Mouse (Mus musculus) kidney, postnatal 0 days (tissue): Measurements from ENCODE around the gene Nanp. TPM values are rescaled to one million over a fixed set of nuclear protein-coding genes. Genes with fewer than 3 reads are reported as not detected.

ENCODE experiments used
- ATAC-seq: fragments of 200-750 bp; cut with Nextera tagmentation; replicated peaks from 2 replicates; pipeline ENCODE4 v1.8.0; 2017; ENCODE audit warnings: low read depth, moderate number of reproducible peaks, moderate TSS enrichment, moderate library complexity; ENCODE audit not compliant: low FRiP score
- DNase-seq: peaks from one replicate; pipeline ENCODE4 v3.0.0-alpha.2; 2016; ENCODE audit warnings: low spot score
- H3K27ac ChIP-seq: fragments of 300-500 bp; sonication (generic); 2 replicates; pipeline ENCODE4 v1.5.1; 2014; ENCODE audit warnings: mild to moderate bottlenecking
- H3K27me3 ChIP-seq: fragments of 300-500 bp; sonication (generic); 2 replicates; pipeline ENCODE4 v1.6.1; 2014; ENCODE audit warnings: low read length, mixed read lengths; ENCODE audit not compliant: insufficient read depth
- H3K36me3 ChIP-seq: fragments of 300-500 bp; sonication (generic); 2 replicates; pipeline ENCODE4 v1.6.1; 2014; ENCODE audit warnings: low read length, mixed read lengths; ENCODE audit not compliant: insufficient read depth
- H3K4me1 ChIP-seq: fragments of 300-500 bp; sonication (generic); replicated peaks from 2 replicates; pipeline ENCODE4 v1.6.1; 2014; ENCODE audit warnings: antibody characterized with exemption, low read length, mixed read lengths; ENCODE audit not compliant: insufficient read depth
- H3K4me2 ChIP-seq: fragments of 300-500 bp; sonication (generic); 2 replicates; pipeline ENCODE4 v1.6.1; 2014; ENCODE audit warnings: mild to moderate bottlenecking, low read length, moderate library complexity, mixed read lengths
- H3K4me3 ChIP-seq: fragments of 300-500 bp; sonication (generic); replicated peaks from 2 replicates; pipeline ENCODE4 v1.5.1; 2014; ENCODE audit warnings: low read depth, low read length
- H3K9ac ChIP-seq: fragments of 300-500 bp; sonication (generic); 2 replicates; pipeline ENCODE4 v1.6.1; 2014; ENCODE audit warnings: low read depth, low read length
- H3K9me3 ChIP-seq: fragments of 300-500 bp; sonication (generic); replicated peaks from 2 replicates; pipeline ENCODE4 v1.6.1; 2016; ENCODE audit warnings: low read length, inconsistent platforms, mixed read lengths
- CTCF ChIP-seq: IDR thresholded peaks from 2 replicates; pipeline ENCODE4 v1.5.1; 2016; ENCODE audit warnings: antibody characterized with exemption, low read depth, mild to moderate bottlenecking, moderate library complexity
- WGBS: fragments of 180-500 bp; shearing (Covaris S2); extraction: QIAGEN DNeasy Blood & Tissue Kit; methylation state at CpG from one replicate; pipeline ENCODE4 v1.1.7; 2014; 5-methylcytosine and 5-hydroxymethylcytosine counted together
- polyA plus RNA-seq: library from polyadenylated mRNA; unstranded; fragments of >200 nt; fragmentation: Nextera tagmentation; extraction: Ambion mirVana; gene quantifications from 2 replicates; pipeline ENCODE4 v1.2.1, GENCODE M21; 2015

The Nanp gene
- polyA plus RNA-seq, 1 experiment from 2014 or later: 48.1 TPM

GRCm38 (mm10) chr2:150990506-150990905 is 48.7 kb downstream of the Nanp start:
- no peaks in the 10 kb centered on the region for H3K36me3 ChIP-seq
- H3K27me3 ChIP-seq: no peaks in the 10 kb centered on the region
- H3K9ac ChIP-seq: no peak overlapping the region
- H3K9me3 ChIP-seq: no peaks in the 10 kb centered on the region
- no peaks in the 10 kb centered on the region for H3K4me1 ChIP-seq
- no peak overlapping the region for H3K4me3 ChIP-seq
- ATAC-seq (no peak), DNase-seq (no peak)
- H3K4me2 ChIP-seq: no peak overlapping the region
- TF ChIP-seq CTCF: no peak
- 76% methylated on average over 2 of the region's 2 CpGs for WGBS
- H3K27ac ChIP-seq: no peak overlapping the region

DNA sequence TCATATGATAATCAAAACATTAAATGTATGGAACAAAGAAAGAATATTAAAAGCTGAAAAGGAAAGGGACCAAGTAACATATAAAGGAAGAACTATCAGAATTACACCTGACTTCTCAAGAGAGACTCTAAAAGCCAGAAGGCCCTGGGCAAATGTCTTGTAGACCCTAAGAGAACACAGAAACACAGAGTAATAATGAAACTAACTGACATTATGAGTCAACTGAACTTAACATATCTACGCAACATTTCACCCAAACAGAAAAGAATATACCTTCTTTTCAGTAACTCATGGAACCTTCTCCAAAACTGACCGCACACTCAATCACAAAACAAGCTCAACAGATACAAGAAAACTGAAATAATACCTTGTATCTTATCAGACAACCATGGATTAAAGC is 53.8 kb downstream of the Nanp start:
- Histone ChIP-seq H3K36me3 (no peaks in the 10 kb centered on the region), H3K4me1 (no peaks in the 10 kb centered on the region), H3K4me3 (no peak overlapping the region), H3K27me3 (no peaks in the 10 kb centered on the region), H3K27ac (no peak overlapping the region), H3K9me3 (no peaks in the 10 kb centered on the region), H3K4me2 (no peak overlapping the region), H3K9ac (no peak overlapping the region)
- ATAC-seq (no peak), DNase-seq (no peak)
- WGBS: 94% methylated on average over 2 of the region's 2 CpGs
- no peak for TF ChIP-seq CTCF

- H3K9me3 ChIP-seq: no peaks in the 10 kb centered on the region
- no peak overlapping the region for H3K4me3 ChIP-seq
- H3K27ac ChIP-seq: no peak overlapping the region
- no peaks in the 10 kb centered on the region for H3K36me3 ChIP-seq
- ATAC-seq (no peak), DNase-seq (no peak)
- no peaks in the 10 kb centered on the region for H3K27me3 ChIP-seq
- no peak overlapping the region for H3K9ac ChIP-seq
- TF ChIP-seq CTCF: no peak
- no peaks in the 10 kb centered on the region for H3K4me1 ChIP-seq
- no peak overlapping the region for H3K4me2 ChIP-seq
Measured at GRCm38 (mm10) chr2:150982051-150982450, 57.1 kb downstream of the Nanp start.

DNA sequence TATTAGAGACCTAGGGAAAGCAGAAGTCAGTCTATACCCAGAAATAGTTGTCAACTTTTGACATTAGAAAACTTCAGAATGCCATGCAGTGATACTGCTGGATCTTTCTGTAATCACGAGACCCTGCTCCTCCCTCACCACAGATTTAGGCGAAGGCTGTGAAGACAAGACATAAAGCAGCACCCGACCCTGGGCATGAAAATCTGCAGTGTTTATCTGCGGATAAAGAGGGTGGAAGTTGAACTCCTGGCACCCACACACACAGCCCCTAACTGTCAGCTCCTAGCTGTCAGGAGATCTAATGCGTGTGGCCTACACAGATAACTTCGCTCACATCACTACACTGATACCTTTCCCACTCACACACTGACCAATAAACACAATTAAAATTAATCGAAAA is 57.7 kb downstream of the Nanp start:
- Histone ChIP-seq H3K36me3 (no peaks in the 10 kb centered on the region), H3K27ac (no peak overlapping the region), H3K9ac (no peak overlapping the region), H3K4me3 (no peak overlapping the region), H3K4me2 (no peak overlapping the region), H3K9me3 (no peaks in the 10 kb centered on the region), H3K4me1 (no peaks in the 10 kb centered on the region), H3K27me3 (no peaks in the 10 kb centered on the region)
- WGBS: 76% methylated on average over 7 of the region's 7 CpGs
- no peak for ATAC-seq
- no peak for DNase-seq
- no peak for TF ChIP-seq CTCF

GRCm38 (mm10) chr2:150979861-150980620 is 59.2 kb downstream of the Nanp start:
- no peak for TF ChIP-seq CTCF
- Histone ChIP-seq H3K36me3 (0 out of 2 replicates have a peak, but pooled peaks cover 6% of the 10 kb centered on the region), H3K27me3 (no peaks in the 10 kb centered on the region), H3K4me2 (no peak overlapping the region), H3K27ac (no peak overlapping the region), H3K9ac (no peak overlapping the region), H3K4me3 (no peak overlapping the region), H3K9me3 (no peaks in the 10 kb centered on the region), H3K4me1 (no peaks in the 10 kb centered on the region)
- ATAC-seq (no peak), DNase-seq (no peak)
- 84% methylated on average over 14 of the region's 14 CpGs for WGBS

Other genes with a start within 250 kb of the Nanp start
- gene Abhd12, start 134.7 kb downstream of the Nanp start, polyA plus RNA-seq: 70.1 and 71.3 TPM in 2 replicates
- gene Gins1, start 134.0 kb downstream of the Nanp start, polyA plus RNA-seq: 26.4 and 30.3 TPM in 2 replicates
- 6.5 and 6.7 TPM in 2 replicates for gene Ninl, start within 50 bp of the Nanp start, polyA plus RNA-seq
- not detected in 2 replicates for gene Gm14151, start 53.0 kb upstream of the Nanp start, polyA plus RNA-seq
- gene Gm14147, start 58.8 kb upstream of the Nanp start, polyA plus RNA-seq: not detected in 2 replicates